Mouse (Mus musculus): ENCODE data around the gene Smim11.
A peak's percentile ranks its signal among the peaks of the same experiment; 100 is the strongest.

The Smim11 gene

DNA sequence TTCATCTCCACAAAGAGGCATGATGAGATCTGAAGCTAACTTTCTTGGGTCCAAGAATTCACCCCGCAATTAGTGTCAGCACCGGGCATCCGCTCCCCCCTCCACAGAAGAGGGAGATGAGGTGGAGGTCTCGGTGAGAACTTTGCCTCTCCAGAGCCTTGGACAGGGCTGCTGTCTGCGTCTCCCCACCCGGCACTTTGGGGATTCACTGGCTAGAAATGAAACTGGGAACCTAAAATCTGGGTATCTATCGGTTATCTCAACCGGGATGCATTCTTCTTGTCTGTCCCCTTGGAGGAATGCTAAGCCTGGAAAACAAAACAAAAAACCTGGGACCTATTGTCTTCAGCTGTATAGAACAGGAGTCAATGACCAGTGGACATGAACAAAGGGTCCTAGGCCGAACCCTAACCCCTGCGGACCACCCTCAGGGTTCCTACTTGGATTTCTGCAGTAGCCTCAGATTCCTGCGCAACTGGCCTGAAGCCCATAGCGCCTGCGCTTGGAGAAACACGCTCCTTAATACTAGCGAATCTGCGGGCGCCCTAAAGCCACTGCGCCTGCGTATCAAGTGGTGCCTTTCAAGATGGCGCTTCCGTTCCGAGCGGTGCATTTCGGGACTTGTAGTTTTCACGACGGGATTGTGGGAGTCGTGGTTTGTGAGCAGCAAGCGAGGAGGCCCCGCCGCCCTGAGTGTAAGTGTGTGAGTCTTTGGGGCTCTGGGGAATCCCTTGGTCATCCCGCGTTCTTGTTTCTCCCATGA is at the start of gene Smim11:
TSS of gene Smim11 (plus strand) at position 638 of the 763 bp plus-strand sequence.
- peak; percentile 96 for DNase-seq

DNA sequence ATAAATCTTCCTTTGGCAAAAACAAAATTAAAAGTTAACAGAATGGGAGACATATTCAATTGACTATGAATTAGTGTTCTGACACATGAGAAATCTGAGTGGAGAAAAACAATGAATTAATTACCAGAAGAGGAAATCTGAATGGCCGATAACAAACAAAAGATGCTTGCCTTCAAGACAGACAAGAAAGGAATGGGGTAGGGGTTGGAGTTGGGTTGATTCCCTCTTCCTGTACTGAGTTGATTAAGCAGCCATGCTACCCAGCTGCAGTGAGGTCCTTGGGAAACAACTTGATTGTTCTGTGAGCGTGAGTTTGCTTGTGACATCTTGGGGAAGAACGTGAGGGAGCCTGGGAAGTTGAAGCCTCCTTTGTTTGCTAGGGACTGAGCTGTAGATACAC is 46.8 kb upstream of the Smim11 start:
- no peak for DNase-seq

DNA sequence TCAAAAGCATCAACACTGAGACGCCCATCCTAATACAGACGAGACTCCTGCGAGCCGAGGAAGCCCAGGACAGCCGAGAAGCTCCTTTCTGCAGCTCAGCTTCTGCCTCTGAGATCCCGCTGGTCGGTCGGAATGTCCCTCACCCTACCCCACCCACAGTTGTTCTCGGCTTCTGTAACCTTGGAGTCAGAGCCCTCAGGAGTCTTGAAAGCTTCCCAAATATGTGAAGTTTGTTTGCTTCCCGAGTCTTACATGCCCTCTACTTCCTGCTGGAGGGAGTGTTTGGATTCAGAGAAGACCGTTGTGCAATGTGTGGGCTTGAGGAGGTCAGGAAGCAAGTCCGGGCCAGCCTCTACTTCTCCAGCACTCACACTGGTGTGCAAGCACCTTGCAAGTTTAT is 33.2 kb upstream of the Smim11 start:
- DNase-seq, result no peak

DNA sequence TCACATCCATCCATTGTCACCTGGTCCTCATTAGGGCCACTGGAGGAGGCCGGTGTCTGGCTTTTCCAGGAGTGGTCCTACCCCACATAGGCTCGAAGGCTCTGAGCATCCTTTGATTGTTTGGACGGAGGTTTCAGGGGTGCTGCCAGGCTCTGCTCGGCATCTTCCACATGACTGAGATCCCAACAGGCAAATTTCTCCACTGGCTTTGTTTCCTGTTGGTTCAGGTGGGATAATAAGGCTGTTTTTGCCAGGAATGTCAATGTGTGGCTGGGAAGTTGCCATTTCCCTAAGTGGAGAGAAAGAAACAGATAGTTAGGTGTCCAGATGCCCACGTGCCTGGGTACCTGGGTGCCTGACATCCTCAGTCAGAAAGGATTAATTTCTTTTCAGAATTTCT is 26.6 kb upstream of the Smim11 start:
- DNase-seq, result no peak

DNA sequence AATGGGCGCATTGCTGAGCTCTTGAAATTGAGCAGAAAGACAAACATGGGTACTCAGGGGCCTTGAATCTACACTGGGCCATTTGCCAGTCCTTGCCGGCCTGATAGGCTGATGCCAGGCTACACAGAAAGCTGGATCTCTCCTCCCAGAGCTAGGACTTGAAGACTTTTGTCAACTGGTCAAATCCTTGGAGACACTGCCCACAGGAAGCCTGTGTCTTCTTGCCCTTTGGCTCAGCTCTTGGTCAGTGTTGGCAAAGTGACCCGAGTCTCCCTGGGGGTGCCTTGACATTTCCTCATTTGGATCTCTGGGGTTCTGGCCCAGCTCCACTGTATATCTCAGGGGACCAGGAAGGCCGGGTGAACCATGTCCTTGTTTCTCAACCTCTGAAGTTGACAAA is 25.6 kb upstream of the Smim11 start:
- DNase-seq, result no peak

DNA sequence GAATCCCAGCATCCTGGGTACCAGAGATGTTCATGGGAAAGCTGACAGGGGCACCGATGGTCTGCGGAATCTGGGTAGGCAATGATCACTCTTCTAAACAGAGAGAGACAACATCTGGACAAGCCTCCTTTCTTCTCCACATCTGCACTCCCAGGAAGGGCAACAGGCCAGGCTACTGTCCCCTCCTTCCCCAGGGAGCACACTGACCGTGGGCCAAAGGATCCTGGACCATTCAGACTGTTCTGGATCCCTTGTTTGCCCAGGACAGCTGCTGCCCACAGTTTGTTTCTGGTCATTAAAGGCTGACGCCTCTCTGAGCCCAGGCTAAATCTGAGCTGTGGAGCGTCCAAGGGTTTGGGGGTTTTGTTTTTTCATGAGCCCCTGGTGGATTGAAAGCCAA is 18.4 kb upstream of the Smim11 start:
- DNase-seq, result no peak

DNA sequence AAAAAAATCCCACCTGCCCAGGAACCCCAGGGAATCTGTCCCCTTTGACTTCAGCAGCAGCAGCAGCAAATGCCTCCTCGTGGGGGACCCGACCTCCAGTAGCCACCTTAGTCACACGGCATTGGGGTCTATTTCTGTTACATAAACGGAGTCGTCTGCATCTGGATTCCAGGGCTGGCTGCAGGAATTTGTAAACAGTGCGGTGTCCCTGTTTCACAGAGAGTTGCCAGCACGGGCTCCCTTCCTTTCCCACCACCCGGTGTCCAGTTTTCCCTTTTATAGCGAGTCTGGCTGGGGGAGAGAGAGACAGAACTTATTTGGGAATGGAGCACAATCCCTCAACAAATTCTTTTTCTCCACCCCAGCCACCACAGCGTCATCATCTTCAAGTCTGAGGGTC is 16.0 kb upstream of the Smim11 start:
- DNase-seq, result no peak

DNA sequence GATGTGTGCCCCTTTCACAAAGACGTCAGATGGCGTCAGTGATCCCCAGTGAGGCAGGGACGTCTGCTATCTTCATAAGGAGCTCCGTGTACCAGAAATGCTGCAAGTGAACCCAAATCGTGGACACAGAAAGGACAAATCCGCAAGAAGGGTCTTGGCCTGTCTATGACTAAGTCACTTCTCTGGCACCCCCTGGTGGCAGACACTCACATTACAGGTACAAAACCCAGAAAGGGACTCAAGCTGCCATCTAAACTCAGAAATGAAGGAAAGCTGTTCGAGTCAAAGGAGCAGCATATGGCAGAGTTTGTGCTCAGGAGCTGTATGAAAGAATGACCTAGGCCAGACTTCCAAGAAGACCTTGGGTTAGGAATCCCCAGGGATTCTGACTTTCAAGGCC is 14.5 kb upstream of the Smim11 start:
- peak; percentile 89 for DNase-seq

DNA sequence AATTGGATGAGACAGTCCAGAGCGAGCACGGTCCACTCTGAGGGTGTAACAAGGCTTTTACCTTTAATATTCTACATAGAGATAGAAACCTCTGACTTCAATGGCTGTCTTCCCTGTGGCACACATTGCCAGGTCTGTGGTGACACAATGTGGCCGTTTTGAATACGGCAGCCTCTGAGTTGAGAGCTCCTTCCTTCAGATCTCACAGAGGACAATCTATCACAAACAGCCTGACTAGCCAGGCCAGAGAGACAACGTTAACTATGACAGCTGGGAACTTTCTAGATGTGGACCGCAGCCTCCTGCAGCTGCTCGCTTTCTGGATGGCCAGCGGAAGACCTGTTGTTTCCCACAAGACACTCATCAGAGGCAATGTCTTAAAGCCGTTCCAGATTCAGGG is 12.3 kb upstream of the Smim11 start:
- peak; percentile 60 for DNase-seq

DNA sequence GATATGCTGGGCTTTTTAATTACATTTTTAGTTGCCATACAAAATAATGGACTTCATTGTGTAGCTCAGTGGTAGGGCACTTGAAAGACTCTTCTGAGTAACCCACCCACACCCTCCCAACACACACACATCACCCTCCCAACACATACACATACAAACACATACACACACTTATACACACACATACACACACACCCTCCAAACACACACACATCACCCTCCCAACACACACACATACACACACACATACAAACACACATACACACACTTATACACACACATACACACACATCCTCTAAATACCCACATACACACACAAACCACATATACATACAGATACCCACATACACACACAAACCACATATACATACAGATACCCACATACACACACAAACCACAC is 11.0 kb upstream of the Smim11 start:
- no peak for DNase-seq

DNA sequence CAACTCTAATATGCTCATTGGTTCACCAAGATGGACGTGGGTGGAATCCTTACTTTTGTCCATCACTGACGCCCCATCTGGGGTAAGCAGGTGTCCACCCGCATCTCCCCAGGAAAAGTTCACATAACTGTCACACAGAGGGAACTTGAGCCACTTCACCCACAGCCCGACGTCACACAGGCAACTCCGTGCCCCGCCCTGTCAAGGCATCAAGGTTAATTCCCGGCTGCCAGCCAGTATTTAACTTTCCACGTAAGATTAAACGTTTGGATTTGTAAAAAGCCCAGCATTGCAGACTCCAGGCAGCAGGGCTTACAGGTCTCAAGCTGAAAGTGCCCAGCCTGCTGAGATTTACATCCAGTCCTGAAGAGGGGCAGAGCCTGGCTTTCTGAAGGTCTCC is 9.0 kb upstream of the Smim11 start, which contains the start of gene Kcne2:
TSS of gene Kcne2 (plus strand) at position 289 of the 400 bp plus-strand sequence.
- no peak for DNase-seq

DNA sequence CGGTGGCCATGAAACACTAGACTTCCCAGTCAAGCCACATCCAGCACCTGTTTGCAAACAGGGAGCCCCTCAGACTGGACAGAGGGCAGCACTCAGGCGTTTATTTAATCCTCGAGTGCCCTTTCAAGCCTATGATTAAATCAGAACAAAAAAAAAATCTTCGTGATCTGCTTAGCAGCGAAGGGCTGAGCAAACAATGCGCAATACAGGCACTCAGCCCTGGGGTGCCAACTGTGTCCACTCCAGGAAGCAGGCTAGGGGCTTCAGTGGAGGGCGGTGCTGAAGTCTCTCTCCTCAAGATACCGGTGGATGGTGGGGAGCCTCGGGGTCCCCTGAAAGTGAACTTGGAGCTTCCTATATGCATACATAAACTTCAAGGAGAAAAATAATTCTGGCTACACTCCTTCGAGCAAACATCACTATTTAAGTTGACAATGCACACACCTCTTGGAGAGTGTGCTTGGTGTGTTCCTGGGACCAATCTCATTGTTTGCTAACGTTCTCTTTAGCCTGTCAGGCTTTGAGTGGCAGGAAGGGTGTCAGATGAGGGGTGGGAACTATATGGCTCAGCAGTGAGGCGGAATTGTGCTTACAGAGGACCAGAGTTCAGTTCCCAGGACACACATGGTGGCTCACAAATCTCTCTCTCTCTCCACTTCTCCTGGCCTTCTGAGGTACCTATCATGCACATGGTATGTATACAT is 6.7 kb upstream of the Smim11 start:
- no peak for DNase-seq

DNA sequence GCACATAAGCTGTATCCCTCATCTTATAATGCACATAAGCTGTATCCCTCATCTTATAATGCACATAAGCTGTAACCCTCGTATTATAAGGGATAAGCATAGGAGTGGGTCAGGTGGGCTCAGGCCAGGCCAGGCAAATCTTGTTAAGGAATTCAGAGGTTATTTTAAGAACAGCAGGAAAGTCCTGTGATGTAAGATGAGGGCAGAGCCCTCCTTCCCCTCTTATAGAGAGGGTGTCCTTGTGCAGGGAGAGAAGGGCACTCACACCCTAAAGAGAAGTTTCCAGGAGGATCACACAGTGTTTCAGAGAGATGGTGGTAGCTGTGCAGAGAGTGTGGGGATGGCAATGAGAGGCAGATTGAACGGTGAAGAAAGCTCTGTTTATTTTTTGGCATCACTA is 5.8 kb upstream of the Smim11 start:
- DNase-seq, result no peak

DNA sequence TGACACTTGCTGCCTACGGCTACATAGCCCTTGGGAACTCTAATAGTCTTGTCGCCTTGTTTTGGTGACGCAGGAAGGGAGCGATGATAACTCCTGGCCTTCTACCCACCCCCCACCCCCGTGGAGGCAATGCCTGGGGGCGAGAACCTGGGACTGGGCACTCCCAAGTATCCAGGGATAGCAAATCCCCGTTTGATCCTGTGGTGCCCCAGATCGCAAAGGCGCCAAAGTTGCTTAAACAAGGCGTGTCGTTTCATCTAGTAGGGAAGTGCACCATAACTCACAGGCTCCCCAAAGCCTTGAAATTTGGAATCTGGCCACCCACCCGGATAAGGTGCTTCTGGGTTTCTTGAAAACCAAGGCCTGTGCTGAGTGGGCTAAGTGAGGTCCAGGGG is 323 bp downstream of the Smim11 start:
- DNase-seq, result no peak

DNA sequence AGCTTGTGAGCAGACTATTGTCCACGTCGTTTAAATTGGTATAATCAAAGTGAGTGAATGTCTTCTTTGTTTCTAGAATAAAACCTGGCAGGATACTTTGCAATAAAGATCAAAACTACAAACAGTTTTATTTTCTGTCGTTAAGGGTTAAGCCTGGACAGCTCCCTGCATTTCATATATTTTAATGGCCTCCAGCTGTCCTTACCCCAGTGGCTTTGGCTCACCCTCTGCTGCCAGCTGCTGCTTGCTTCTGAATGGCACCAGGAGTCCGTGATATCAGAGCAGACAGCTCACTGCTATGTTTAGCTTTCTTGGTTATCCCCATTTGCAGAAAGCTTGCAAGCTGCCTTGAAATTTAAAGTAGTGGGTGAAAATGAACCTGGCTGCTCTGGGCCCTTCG is 903 bp downstream of the Smim11 start:
- no peak for DNase-seq

DNA sequence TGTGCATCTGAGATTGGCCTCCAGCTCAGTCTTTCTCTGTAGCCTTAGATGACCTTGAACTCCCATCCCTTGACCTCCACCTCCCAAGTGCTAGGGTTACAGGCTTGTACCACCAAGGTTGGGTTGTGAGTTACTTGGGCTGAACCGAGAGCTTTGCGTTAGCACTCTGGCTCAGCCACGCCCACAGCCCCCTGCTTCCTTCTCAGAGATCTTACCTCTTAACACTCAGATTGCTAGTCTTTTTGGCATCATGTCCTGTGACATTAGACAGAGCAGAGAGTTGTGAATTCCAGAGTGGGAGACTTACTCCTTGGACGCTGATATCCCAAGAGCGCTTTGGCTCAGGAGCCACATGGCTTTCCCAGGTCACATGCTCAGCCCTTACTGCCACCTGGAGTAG is 1.4 kb downstream of the Smim11 start:
- peak; percentile 17 for DNase-seq

DNA sequence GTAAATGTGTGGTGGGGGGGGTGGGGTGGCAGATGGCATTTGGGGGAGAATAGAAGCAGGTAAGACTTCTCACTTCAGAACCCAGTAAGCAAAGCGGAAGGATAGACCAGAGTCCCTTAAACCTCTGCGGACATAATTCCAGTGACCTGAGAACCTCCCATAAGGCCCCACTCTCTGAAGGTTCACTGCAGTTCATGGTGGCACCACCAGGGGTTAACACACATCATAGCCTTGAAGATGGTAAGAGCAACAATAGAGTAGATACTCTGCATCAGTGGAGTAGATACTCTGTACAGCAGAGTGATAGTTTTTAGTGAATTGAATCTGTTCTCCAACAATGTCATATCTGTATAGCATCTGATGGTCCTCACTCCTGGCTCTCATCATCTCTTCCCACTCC is 4.4 kb downstream of the Smim11 start:
- DNase-seq, result no peak

DNA sequence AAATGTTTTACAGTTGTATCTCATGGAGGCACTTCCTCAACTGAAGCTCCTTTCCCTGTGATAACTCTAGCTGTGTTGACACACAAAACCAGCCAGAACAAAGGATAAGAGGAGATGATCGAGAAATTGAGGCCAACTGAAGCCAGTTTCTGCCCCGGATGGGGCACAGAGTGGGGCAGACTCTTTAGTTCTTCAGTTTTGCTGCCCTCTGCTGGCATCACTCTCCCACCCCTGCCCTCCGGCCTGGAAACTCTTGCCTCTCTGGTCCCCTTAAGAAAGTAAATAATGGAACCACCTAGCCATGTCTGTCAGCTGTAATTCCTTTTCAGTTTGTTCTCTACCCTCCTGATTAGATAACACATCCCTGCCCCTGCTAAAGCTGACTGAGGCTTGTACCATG is 6.9 kb downstream of the Smim11 start:
- DNase-seq, result no peak

DNA sequence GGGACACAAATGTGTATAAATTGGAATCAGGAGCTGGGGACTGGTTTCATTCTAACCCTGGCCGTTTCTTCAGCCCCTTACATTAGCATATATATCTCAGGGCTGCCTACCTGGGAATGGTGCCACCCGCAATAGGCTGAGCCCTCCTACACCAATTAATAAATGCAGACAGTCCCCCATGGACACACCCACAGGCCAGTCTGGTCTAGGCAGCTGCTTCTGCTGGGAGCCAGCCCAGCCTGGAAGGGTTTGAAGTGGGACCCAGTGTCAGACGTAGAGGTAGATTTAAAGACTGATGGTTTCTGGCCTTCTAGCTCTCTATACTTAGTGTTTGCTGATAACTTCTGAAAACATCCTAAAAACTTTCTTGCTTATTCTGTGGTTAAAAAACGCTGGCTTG is 8.0 kb downstream of the Smim11 start:
- DNase-seq, result no peak

DNA sequence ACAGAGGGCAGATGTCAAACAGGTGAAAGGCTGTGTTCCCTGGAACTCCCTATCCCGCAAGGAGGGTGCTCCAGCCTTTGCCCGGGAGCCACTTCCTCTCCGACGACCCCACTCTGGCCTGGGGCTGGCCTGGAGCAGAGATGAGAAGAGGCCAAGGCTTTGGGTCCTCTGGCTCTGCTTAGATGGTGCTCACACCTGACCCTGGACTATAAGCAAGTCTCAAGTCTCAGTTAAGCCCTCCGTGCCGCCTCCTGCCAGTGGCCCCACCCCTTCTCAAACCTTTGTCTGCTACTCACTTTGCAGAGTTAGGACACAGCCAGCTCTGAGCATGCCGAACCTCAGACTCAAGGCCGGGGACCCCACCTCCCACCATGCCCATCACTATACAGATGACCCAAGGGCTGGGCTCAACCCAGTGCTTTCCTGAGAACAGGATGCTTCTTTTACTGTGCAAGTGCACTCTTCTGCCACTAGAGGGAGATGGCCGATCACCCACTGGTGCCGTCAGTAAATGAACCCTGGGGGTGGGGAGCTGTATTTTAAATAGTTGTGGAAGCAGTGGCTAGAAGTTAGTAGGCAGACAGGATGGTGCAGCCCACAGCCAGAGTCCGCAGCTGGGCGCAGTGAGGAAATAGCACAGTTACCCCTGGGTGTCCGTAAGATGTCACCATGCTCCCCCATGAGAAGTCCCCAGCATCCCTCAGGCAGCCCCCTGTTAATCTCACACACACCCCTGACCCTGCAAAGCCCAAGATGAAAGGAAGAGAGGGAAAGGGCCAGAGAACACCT is 13.1 kb downstream of the Smim11 start:
- DNase-seq, result peak; percentile 37

DNA sequence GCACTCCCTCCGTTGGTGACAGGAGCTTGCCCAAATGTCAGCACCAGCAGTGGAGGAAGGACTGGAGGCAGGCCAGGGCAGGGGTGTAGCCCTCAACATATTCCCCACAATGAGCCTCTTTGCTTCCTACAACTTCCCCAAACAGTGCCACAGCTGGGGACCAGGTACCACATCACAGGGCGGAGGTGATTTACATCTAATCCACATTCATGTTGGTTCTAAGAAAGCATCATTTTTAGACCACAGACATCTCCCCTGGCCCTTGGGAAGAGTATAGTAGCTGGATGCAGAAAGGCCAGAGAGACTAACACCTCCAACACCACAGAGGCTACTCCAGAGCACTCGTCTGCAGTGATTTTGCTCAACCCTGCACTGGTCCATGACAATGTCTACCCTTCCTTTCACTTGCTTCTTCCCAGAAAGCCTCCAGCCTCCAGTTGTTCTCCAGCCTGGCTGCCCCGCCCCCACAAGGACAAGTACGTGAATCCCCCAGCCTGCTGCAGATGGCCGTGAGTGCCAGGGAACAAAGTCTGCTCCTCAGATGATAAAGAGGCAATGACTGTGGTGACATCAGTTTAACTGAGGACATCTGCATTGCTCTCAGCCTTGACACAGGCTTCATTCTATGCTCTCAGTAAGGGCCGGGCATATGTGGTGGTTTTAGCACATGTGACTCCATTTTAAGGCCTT is 15.1 kb downstream of the Smim11 start:
- no peak for DNase-seq

DNA sequence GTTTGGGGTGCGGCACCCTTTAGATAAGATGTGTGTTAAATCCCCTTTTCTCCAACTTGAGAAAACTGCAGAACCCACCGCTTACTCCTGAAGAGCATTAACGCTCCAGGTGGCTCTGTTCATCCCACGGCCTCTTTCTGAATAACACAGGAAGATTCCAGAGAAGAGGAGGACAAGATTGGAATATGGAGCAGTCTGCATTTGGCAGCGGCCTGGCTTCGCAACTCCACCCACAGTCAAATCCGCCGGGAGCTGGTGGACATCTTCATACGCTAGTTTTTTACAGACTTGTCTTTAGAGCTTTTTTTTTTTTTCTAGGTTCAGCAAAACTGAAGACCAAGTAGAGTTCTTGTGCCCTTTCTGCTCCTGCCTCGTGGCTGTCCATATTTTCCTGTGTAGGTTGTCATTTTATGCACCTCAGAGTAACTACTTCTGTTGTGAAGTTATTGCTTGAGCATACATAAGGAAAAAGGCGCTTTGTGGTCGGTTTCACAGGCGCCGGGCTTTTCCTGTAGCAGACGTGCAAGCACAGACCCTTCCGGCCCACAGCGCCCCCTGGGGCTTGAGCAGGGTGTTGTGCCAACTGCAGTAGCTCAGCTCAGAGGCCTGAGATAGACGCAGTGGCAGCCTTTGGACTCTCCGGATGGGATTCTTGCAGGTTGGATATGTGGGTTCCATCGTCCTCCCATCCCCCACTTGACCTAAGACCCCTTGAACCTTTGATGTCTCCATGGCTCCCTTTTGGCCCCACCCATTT is 18.4 kb downstream of the Smim11 start:
- DNase-seq, result no peak

All from kidney, postnatal 14 days (tissue).